8 mouse cellular contexts compared by ENCODE assay signal in genomic region chr5:30712002-30712390, GRCm38 (mm10). TPM values are rescaled to one million over a fixed set of nuclear protein-coding genes. Genes with fewer than 3 reads are reported as not detected.
DNase-seq lines count a peak whose midpoint lies in the region; ATAC-seq and TF ChIP-seq lines count a peak whose summit lies in the region.

No protein-coding gene starts in this region.

- H3K4me1 ChIP-seq in erythroblast, embryonic 14.5 days (ENCODE audit: control insufficient read depth), result peaks cover 11% of the 10 kb centered on the region
- H3K4me1 ChIP-seq in spleen, adult 2 months (ENCODE audit: control insufficient read depth, insufficient read depth, insufficient read length), result peaks cover 12% of the 10 kb centered on the region
- peaks cover 14% of the 10 kb centered on the region for H3K4me1 ChIP-seq in liver, embryonic 11.5 days (replicated peaks; ENCODE audit: control insufficient read depth, insufficient read depth, low read length)

- no peak overlapping the region for H3K9ac ChIP-seq in liver, embryonic 11.5 days (ENCODE audit: low read depth, low read length)

- TF ChIP-seq POLR2A in spleen, adult 2 months (IDR thresholded peaks at IDR 0.05; ENCODE audit: low read depth, low read length), result no peak

- H3K27ac ChIP-seq in spleen, adult 2 months (ENCODE audit: insufficient read depth, low read length), result no peak overlapping the region
- no peak overlapping the region for H3K27ac ChIP-seq in liver, embryonic 11.5 days (ENCODE audit: low read depth, low read length)

- 3% methylated on average over 14 of the region's 14 CpGs for WGBS in spleen, adult 2 months
- WGBS in liver, embryonic 11.5 days, result 2% methylated on average over 14 of the region's 14 CpGs

- peaks cover 6% of the 10 kb centered on the region; the same call in 1 of the 2 replicates for H3K9me3 ChIP-seq in erythroblast, embryonic 14.5 days (ENCODE audit: control insufficient read depth, low read length)
- H3K9me3 ChIP-seq in liver, embryonic 11.5 days (ENCODE audit: control insufficient read depth, low read length), result no peaks in the 10 kb centered on the region

- ATAC-seq in erythroblast, adult 5-6 weeks (replicated peaks; ENCODE audit: low FRiP score, poor library complexity, severe bottlenecking), result no peak
- no peak for ATAC-seq in liver, embryonic 11.5 days (replicated peaks; ENCODE audit: low FRiP score)
- no peak for ATAC-seq in megakaryocyte-erythroid progenitor cell, adult 5-6 weeks (replicated peaks; ENCODE audit: low FRiP score, low TSS enrichment, poor library complexity, severe bottlenecking)

- H3K4me2 ChIP-seq in liver, embryonic 11.5 days, result peak overlapping the region; percentile 90

- peak overlapping the region; percentile 36 for H3K4me3 ChIP-seq in erythroblast, embryonic 14.5 days (replicated peaks)
- H3K4me3 ChIP-seq in spleen, adult 2 months (ENCODE audit: extremely low read depth, insufficient read depth, insufficient read length), result peak overlapping the region; percentile 52; the same call in 1 of the 2 replicates
- peak overlapping the region; percentile 48 for H3K4me3 ChIP-seq in liver, embryonic 11.5 days (ENCODE audit: low read depth, low read length)

- no peak for TF ChIP-seq CTCF in spleen, adult 2 months (IDR thresholded peaks at IDR 0.05; ENCODE audit: extremely low read depth, insufficient read depth, insufficient read length, insufficient replicate concordance)

- H3K36me3 ChIP-seq in erythroblast, embryonic 14.5 days (ENCODE audit: control insufficient read depth), result no peaks in the 10 kb centered on the region
- H3K36me3 ChIP-seq in spleen, adult 2 months (ENCODE audit: control insufficient read depth, insufficient read depth, low read length), result no peaks in the 10 kb centered on the region
- H3K36me3 ChIP-seq in liver, embryonic 11.5 days (ENCODE audit: control insufficient read depth, insufficient read depth, low read length), result no peaks in the 10 kb centered on the region

- peaks cover 78% of the 10 kb centered on the region for H3K27me3 ChIP-seq in erythroblast, embryonic 14.5 days (ENCODE audit: control insufficient read depth)
- H3K27me3 ChIP-seq in spleen, adult 2 months (ENCODE audit: control insufficient read depth, insufficient read depth, low read length), result peaks cover 24% of the 10 kb centered on the region
- peaks cover 66% of the 10 kb centered on the region for H3K27me3 ChIP-seq in liver, embryonic 11.5 days (replicated peaks; ENCODE audit: control insufficient read depth, insufficient read depth, low read length)

- no peak for DNase-seq in spleen, adult 2 months (ENCODE audit: low read depth in 1 of 2, low spot score in 2 of 2)
- no peak for DNase-seq in spleen, postnatal 36 days (ENCODE audit: low spot score in 2 of 2)
- DNase-seq in liver, embryonic 11.5 days (ENCODE audit: low spot score), result peak; percentile 63
- no peak for DNase-seq in embryo, embryonic 10.5 days (ENCODE audit: low spot score)
- DNase-seq in cerebellum, adult 18-20 months, result no peak

RNA-seq across cellular contexts. Expression of gene Dpysl5, which starts 0.6 kb away (rescaled TPM):
- 0.01 TPM in 1 of 2 replicates, not detected in the other for polyA plus RNA-seq in erythroblast, embryonic 14.5 days (2012)
- total RNA-seq in erythroblast, adult 5-6 weeks (2015; ENCODE audit: low replicate concordance), result not detected in 2 replicates
- total RNA-seq in erythroblast, adult 5-6 weeks (2017; ENCODE audit: low replicate concordance), result 0.09 TPM in 1 of 2 replicates, not detected in the other
- 0.06 and 0.15 TPM in 2 replicates for polyA plus RNA-seq in spleen, adult 2 months (2012; rRNA removed)
- 1.3 and 1.6 TPM in 2 replicates for polyA plus RNA-seq in liver, embryonic 11.5 days (2014; fragmentation: Nextera tagmentation; extraction: Ambion mirVana)
- total RNA-seq in megakaryocyte-erythroid progenitor cell, adult 5-6 weeks (2014; fragmentation: Nextera tagmentation), result not detected in 2 replicates
- total RNA-seq in megakaryocyte-erythroid progenitor cell, adult 5-6 weeks (2017), result not detected in 2 replicates

RNA-seq across cellular contexts. Expression of gene Cenpa, which starts 45.4 kb away (rescaled TPM):
- polyA plus RNA-seq in erythroblast, embryonic 14.5 days (2012), result 68.1 and 83.8 TPM in 2 replicates
- total RNA-seq in erythroblast, adult 5-6 weeks (2015; ENCODE audit: low replicate concordance), result 79.8 and 117 TPM in 2 replicates
- total RNA-seq in erythroblast, adult 5-6 weeks (2017; ENCODE audit: low replicate concordance), result 67.2 and 74.4 TPM in 2 replicates
- 47.7 and 56.4 TPM in 2 replicates for polyA plus RNA-seq in spleen, adult 2 months (2012; rRNA removed)
- polyA plus RNA-seq in liver, embryonic 11.5 days (2014; fragmentation: Nextera tagmentation; extraction: Ambion mirVana), result 326 and 357 TPM in 2 replicates
- total RNA-seq in megakaryocyte-erythroid progenitor cell, adult 5-6 weeks (2014; fragmentation: Nextera tagmentation), result 337 and 377 TPM in 2 replicates
- total RNA-seq in megakaryocyte-erythroid progenitor cell, adult 5-6 weeks (2017), result 136 and 144 TPM in 2 replicates
